Mouse (Mus musculus): ENCODE measurements around the gene Ltbp3.
A peak's percentile ranks its signal among the peaks of the same experiment; 100 is the strongest.
"Not testable (repeated sequence)": the region's sequence is repeated elsewhere in the genome, so short reads cannot be mapped to it uniquely, and the experiment has no call there.

Ltbp3 gene

GRCm38 (mm10) chr19:5791329-5791728 is 50.6 kb downstream of the Ltbp3 start:
- no peak for DNase-seq (ENCODE audit: low read depth in 1 of 2, low spot score in 2 of 2)

- no peak for DNase-seq (ENCODE audit: low read depth in 1 of 2, low spot score in 2 of 2)
Measured at GRCm38 (mm10) chr19:5793116-5793515, 52.4 kb downstream of the Ltbp3 start.

- not testable (repeated sequence) for DNase-seq (ENCODE audit: low read depth in 1 of 2, low spot score in 2 of 2)
Measured at GRCm38 (mm10) chr19:5793917-5794770, 53.4 kb downstream of the Ltbp3 start.

- no peak for DNase-seq (ENCODE audit: low read depth in 1 of 2, low spot score in 2 of 2)
Measured at GRCm38 (mm10) chr19:5794771-5795576, 54.3 kb downstream of the Ltbp3 start.

- DNase-seq (ENCODE audit: low read depth in 1 of 2, low spot score in 2 of 2): no peak
Measured at GRCm38 (mm10) chr19:5795668-5796572, 55.2 kb downstream of the Ltbp3 start.

GRCm38 (mm10) chr19:5796573-5797111 is 55.9 kb downstream of the Ltbp3 start:
- no peak for DNase-seq (ENCODE audit: low read depth in 1 of 2, low spot score in 2 of 2)

GRCm38 (mm10) chr19:5797381-5798111 is 56.8 kb downstream of the Ltbp3 start:
- DNase-seq (ENCODE audit: low read depth in 1 of 2, low spot score in 2 of 2): no peak

- DNase-seq (ENCODE audit: low read depth in 1 of 2, low spot score in 2 of 2): no peak
Measured at GRCm38 (mm10) chr19:5798700-5799479, 58.2 kb downstream of the Ltbp3 start.

GRCm38 (mm10) chr19:5799566-5800349 is 59.1 kb downstream of the Ltbp3 start:
- DNase-seq (ENCODE audit: low read depth in 1 of 2, low spot score in 2 of 2): no peak

GRCm38 (mm10) chr19:5800350-5800631 is 59.6 kb downstream of the Ltbp3 start:
- DNase-seq (ENCODE audit: low read depth in 1 of 2, low spot score in 2 of 2): no peak

- no peak for DNase-seq (ENCODE audit: low read depth in 1 of 2, low spot score in 2 of 2)
Measured at GRCm38 (mm10) chr19:5800632-5801431, 60.1 kb downstream of the Ltbp3 start.

- no peak for DNase-seq (ENCODE audit: low read depth in 1 of 2, low spot score in 2 of 2)
Measured at GRCm38 (mm10) chr19:5801432-5801964, 60.8 kb downstream of the Ltbp3 start.

GRCm38 (mm10) chr19:5802011-5802786 is 61.5 kb downstream of the Ltbp3 start:
- DNase-seq (ENCODE audit: low read depth in 1 of 2, low spot score in 2 of 2): peak; percentile 82 to 97

- no peak for DNase-seq (ENCODE audit: low read depth in 1 of 2, low spot score in 2 of 2)
Measured at GRCm38 (mm10) chr19:5802787-5803040, 62.0 kb downstream of the Ltbp3 start.

- peak; percentile 96 to 98 for DNase-seq (ENCODE audit: low read depth in 1 of 2, low spot score in 2 of 2)
Measured at GRCm38 (mm10) chr19:5803041-5803880, 62.6 kb downstream of the Ltbp3 start.

- no peak for DNase-seq (ENCODE audit: low read depth in 1 of 2, low spot score in 2 of 2)
Measured at GRCm38 (mm10) chr19:5803881-5804279, 63.2 kb downstream of the Ltbp3 start.

All from monocyte, adult 2 months (primary cell).